Mouse (Mus musculus): Measurements from ENCODE around the gene Fnbp1.

The Fnbp1 gene

GRCm38 (mm10) chr2:31150762-31151161 lies 9.0 kb upstream of the Fnbp1 start:
- peak in 1 of 2 experiments; percentile 48 for DNase-seq

GRCm38 (mm10) chr2:31147054-31147453 lies 5.2 kb upstream of the Fnbp1 start:
- DNase-seq, result no peak

GRCm38 (mm10) chr2:31144901-31145300 lies 3.1 kb upstream of the Fnbp1 start:
- no peak for DNase-seq

- no peak for DNase-seq
These were observed 2.2 kb upstream of the Fnbp1 start for GRCm38 (mm10) chr2:31143768-31144695.

- peak in 1 of 2 experiments; percentile 18 for DNase-seq
These were observed 1.5 kb upstream of the Fnbp1 start for GRCm38 (mm10) chr2:31143326-31143725.

- peak in 1 of 2 experiments; percentile 24 for DNase-seq
These were observed 697 bp upstream of the Fnbp1 start for GRCm38 (mm10) chr2:31142505-31142904.

- DNase-seq, result peak; percentile 35 to 49
These were observed 538 bp downstream of the Fnbp1 start for GRCm38 (mm10) chr2:31141074-31141866.

- no peak for DNase-seq
These were observed 1.1 kb downstream of the Fnbp1 start for GRCm38 (mm10) chr2:31140772-31141073.

GRCm38 (mm10) chr2:31139991-31140771 lies 1.6 kb downstream of the Fnbp1 start:
- no peak for DNase-seq

- no peak for DNase-seq
These were observed 2.6 kb downstream of the Fnbp1 start for GRCm38 (mm10) chr2:31139174-31139632.

GRCm38 (mm10) chr2:31137018-31137590 lies 4.7 kb downstream of the Fnbp1 start:
- no peak for DNase-seq

- no peak for DNase-seq
These were observed 5.5 kb downstream of the Fnbp1 start for GRCm38 (mm10) chr2:31136338-31136737.

GRCm38 (mm10) chr2:31135512-31135931 lies 6.3 kb downstream of the Fnbp1 start:
- no peak for DNase-seq

- DNase-seq, result no peak
These were observed 7.8 kb downstream of the Fnbp1 start for GRCm38 (mm10) chr2:31133981-31134380.

GRCm38 (mm10) chr2:31132682-31133081 lies 9.1 kb downstream of the Fnbp1 start:
- no peak for DNase-seq

GRCm38 (mm10) chr2:31130815-31131299 lies 11.0 kb downstream of the Fnbp1 start:
- peak in 1 of 2 experiments; percentile 30 for DNase-seq

- DNase-seq, result no peak
These were observed 11.9 kb downstream of the Fnbp1 start for GRCm38 (mm10) chr2:31129742-31130518.

- DNase-seq, result no peak
These were observed 13.9 kb downstream of the Fnbp1 start for GRCm38 (mm10) chr2:31127899-31128298.

GRCm38 (mm10) chr2:31127219-31127618 lies 14.6 kb downstream of the Fnbp1 start:
- no peak for DNase-seq

- no peak for DNase-seq
These were observed 15.8 kb downstream of the Fnbp1 start for GRCm38 (mm10) chr2:31126048-31126447.

GRCm38 (mm10) chr2:31125156-31125555 lies 16.7 kb downstream of the Fnbp1 start:
- DNase-seq, result no peak

- no peak for DNase-seq
These were observed 17.1 kb downstream of the Fnbp1 start for GRCm38 (mm10) chr2:31124694-31125093.

All from kidney, adult 8-10 months (tissue).